Mouse (Mus musculus) cerebellum, adult (tissue): ENCODE results near the gene Foxd2.

Experiments used
- ATAC-seq: cut with Nextera tagmentation; 2 replicates; pipeline ENCODE4 v1.9.2; 2017; ENCODE audit warnings: mild to moderate bottlenecking, moderate library complexity, mixed read lengths; ENCODE audit not compliant: insufficient number of reproducible peaks, low FRiP score, low TSS enrichment

Gene Foxd2

DNA sequence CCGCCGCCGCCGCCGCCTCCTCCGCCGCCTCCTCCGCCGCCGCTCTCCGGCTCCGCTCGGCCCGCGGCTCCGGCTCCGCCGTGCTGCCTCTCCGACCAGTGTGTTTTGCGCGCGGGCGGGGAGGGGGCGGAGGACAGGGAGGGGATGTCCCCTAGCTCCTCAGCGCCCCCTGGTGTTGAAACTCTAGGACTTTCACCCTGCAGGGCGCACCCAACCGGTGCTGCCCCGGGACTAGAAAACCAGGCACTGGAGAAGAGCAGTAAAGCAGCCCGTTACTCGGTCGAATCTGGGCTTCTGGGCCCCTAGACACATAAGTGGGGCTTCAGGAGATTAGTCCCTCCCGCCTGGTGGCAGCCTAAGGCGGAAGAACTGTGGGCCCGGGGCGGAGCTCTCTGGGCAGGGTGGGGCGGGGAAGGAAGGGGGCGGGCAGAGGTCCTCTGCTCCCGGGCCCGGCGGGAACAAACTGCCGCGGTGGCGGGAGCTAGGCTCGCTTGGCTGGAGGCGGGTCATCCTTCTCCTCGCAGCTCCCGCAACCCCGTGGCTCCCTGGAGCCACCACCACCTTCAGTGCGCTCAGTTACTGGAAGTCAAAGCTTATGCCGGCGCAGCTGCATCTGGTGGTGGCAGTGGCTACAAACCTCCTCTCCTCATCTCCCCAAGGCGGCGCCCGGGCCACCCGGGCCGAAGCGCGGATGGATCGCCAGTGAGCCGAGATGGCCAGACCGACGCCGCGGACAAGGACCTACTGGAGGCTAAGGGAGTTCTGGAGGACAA lies at the start of gene Foxd2:
TSS of gene Foxd2 (minus strand) at position 45 of the 773 bp plus-strand sequence.
- no peak for ATAC-seq

GRCm38 (mm10) chr4:114958231-114958630 lies 49.6 kb upstream of the Foxd2 start:
- no peak for ATAC-seq

DNA sequence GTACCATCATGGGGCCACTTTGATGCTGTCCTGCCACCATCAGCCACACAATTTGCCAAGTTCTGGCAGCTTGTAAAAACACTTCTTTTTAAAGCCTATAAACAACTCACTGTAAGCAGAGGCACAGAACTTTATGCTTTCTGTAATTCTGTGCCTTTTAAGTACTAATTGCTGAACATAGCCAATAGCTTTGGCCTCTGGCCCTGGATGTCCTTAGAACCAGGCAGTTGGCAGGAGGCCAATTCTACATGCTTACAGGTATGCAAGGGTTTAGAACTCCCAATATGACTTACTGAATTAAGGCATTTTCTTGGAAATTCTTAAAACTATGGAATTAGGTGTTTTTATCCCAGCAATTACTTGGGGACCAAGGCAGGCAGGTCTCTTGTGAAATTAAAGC lies 48.7 kb upstream of the Foxd2 start:
- ATAC-seq: no peak

DNA sequence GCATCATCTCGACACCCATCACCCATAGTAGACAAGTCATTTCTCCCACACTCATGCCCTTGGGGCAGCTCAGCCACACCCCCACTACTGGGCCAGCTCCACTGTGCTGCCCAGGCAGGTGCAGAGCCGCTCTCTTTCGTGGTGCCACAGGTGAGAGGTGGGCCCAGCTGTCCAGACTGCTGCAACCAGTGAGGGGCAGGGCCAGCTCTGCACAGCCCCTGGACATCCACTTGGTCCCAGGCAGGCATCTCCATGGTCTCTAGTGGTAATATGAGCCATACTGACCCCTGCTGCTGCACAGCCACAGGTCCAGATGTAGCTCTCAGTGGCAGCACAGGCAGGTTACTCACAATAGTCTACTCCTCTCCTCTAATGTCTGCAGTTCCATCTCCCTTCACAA lies 44.5 kb upstream of the Foxd2 start:
- ATAC-seq: no peak

GRCm38 (mm10) chr4:114947852-114948481 lies 39.3 kb upstream of the Foxd2 start:
- no peak for ATAC-seq

GRCm38 (mm10) chr4:114947395-114947794 lies 38.7 kb upstream of the Foxd2 start:
- ATAC-seq: peak; percentile 79

- ATAC-seq: no peak
Observed at GRCm38 (mm10) chr4:114946416-114946815, 37.7 kb upstream of the Foxd2 start.

DNA sequence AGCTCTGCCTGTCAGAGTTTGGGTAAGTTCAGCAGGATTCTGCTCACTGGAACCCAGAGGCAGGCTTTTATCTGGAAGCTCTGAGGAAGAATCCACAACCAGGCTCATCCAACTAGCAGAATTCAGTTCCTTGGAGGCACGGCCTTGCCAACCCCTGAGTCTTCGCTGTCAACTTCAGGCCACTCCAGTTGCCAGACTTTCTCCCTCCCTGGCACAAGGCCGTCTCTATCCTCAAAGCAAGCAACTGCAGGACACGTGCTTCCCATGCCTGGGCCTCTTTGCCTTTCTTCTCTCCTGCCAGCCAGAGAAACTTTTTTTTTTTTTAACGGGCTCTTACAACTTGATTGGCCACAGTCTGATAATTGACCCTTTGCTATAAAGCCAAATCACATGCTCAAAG lies 36.3 kb upstream of the Foxd2 start:
- ATAC-seq: no peak

- ATAC-seq: no peak
Observed at GRCm38 (mm10) chr4:114942583-114942982, 33.9 kb upstream of the Foxd2 start.

DNA sequence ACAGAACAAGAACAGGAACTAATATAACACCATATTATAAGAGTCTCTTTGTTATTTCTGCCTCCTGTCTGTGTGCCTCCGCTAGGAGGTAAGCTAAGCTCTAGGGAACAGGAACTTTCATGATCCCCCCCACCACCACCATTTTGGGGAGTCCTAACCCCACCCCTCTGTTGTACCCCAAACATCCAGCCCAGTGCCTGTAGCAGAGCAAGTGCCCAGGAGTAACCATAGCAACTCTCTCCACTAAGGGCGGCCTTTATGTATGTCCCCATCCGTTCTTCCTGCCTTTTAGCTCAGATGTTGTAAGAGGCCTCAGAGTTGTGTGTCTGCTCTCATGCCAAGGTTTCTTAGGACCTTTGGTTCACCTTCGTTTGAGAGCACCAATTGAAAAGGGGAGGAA lies 33.4 kb upstream of the Foxd2 start:
- ATAC-seq: no peak

GRCm38 (mm10) chr4:114941311-114941710 lies 32.6 kb upstream of the Foxd2 start:
- no peak for ATAC-seq

- no peak for ATAC-seq
Observed at GRCm38 (mm10) chr4:114938248-114938647, 29.6 kb upstream of the Foxd2 start.

- no peak for ATAC-seq
Observed at GRCm38 (mm10) chr4:114937459-114938047, 28.9 kb upstream of the Foxd2 start.

GRCm38 (mm10) chr4:114934188-114934587 lies 25.5 kb upstream of the Foxd2 start:
- no peak for ATAC-seq

DNA sequence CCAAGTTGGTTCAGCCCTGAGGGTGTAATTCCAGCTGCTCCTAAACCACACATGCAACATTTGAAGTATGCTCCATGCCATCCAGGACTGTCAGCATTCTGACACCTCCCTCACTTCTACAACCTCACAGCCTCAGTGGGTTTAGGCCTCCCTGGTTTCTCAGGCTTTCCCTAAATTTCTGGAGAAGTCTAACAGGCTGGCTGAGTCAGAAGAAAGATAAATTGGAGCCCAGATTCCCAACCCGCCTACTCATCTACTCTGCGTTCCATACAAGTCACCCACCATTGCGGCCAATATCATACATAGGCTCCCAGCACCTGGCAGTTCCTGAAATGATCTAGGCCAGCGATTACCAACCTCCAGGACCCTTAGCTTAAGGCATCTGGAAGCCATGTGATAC lies 24.1 kb upstream of the Foxd2 start:
- ATAC-seq: no peak

DNA sequence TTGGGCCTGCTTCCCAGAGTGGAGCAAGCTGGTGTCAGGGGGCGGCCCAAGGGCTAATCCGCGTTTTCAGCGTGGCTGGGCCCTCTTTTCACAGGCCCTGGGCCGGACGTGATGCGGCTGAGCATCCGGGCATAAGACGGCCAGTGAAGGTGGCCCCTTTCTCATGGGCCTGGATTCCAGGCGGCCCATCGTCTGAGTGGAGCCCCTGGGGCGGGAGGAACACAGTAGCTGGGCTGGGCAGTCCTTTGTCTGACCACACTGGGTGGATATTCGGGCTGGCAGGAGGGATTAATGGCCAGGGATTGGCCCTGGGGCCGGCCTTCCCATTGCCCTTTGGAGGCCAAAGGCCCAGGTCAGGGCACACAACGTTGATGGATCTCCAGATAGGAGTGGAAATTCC lies 20.5 kb upstream of the Foxd2 start:
- no peak for ATAC-seq

DNA sequence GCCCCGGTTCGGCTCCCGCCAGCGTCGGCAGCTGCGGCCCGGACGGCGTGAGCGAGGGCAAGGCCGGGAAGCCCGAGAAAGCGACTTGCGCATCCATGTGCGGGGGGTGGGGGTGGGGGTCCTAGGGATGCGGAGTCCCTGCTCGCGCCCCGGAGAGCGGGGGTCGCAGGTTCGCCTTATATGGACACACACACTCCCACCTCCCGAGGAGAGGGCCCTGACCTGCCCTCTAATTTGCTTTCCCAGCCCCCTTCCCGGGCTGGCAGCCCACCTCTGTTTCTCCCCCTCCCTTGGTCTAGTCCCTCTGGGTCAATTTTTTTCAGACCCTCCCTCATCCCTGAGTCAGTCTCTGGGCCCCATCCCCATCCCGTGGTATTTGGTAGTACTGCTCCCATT lies 17.2 kb upstream of the Foxd2 start, which contains the start of gene Foxe3:
TSS of gene Foxe3 (minus strand) at position 97 of the 396 bp plus-strand sequence.
- no peak for ATAC-seq

DNA sequence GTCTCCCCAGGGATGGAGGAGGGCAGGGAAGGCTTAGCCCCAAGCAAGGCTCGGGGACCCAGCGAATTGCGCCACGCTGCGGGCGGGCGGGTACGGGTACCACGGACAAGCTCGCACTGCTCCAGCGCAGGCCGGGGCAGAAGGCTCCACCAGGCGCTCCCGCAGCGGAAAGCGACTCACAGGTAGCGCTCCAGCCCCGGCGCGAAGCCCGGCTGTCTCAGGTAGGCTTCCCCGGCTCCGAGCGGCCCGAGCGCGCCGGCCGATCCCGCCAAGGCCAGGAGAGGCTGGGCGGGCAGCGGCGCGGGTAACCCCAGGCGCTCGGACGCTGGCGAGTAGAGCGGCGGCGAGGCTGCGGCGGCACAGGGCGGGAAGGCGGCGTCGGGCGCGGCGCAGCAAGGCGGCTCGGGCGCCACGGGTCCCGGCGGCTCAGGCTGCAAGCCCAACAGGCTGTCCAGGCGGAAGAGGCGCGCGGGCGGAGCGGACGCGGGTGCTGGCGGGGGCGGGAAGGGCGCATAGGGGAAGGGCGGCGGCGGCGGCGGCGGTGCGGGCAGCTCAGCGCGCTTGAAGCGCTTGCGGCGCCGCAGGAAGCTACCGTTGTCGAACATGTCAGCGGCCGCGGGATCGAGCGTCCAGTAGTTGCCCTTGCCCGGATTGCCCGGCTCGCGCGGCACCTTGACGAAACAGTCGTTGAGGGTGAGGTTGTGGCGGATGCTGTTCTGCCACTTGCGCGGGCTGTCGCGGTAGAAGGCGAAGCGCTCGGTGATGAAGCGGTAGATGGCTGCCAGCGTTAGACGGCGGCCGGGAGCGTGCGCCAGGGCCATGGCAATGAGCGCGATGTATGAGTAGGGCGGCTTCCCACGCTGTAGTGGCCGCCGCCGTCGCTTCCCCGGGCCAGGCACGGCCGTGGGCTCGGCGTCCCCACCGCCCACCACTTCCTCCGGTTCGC lies 16.6 kb upstream of the Foxd2 start:
- ATAC-seq: no peak

GRCm38 (mm10) chr4:114917091-114917490 lies 8.4 kb upstream of the Foxd2 start:
- no peak for ATAC-seq

DNA sequence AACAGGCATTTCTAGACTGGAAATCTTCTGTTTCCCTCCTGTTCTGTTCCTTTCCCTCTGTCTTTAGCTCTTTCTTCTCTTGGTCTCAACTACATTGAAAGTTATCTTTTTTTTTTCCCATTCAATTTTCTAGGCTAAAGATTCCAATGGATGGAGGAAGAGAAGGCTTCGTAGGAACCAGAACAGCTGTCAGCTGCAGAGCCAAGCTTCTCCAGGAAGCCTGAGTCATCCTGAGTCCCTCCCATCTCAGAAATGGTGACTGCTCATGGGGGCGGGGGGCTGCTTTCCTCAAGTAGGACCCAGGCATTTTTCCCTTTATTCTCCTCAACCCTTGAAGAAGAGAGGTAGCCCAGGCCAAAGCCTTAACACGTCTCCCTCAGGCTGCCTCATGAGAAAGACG lies 7.4 kb upstream of the Foxd2 start:
- no peak for ATAC-seq

- ATAC-seq: no peak
Observed at GRCm38 (mm10) chr4:114913594-114913962, 4.9 kb upstream of the Foxd2 start.
